Mouse (Mus musculus) embryonic fibroblast, embryonic 13.5 days (primary cell): ENCODE measurements around the gene Bhmt.

ENCODE experiments used
- CTCF ChIP-seq: IDR thresholded peaks from 2 replicates; pipeline ENCODE4 v1.5.1; 2011; ENCODE audit warnings: mild to moderate bottlenecking, control low read depth, low read length, moderate library complexity, borderline replicate concordance; ENCODE audit not compliant: insufficient read depth
- POLR2A ChIP-seq: IDR thresholded peaks from 2 replicates; pipeline ENCODE4 v1.6.1; 2011; ENCODE audit warnings: low read depth, mild to moderate bottlenecking, control low read depth, low read length, moderate library complexity

GRCm38 (mm10) chr13:93687321-93687720 is 49.6 kb upstream of the Bhmt start:
- TF ChIP-seq CTCF, result no peak
- TF ChIP-seq POLR2A, result no peak
